Mouse (Mus musculus) gastrocnemius, postnatal 10 days (tissue): ENCODE measurements at regions not wholly inside any gene's neighbourhood (a gene's known extent, or its start where the extent isn't known, plus 50 kb on each side); places are given as distances from the start of the nearest gene placed in this dataset.
"Not testable (repeated sequence)": the region's sequence is repeated elsewhere in the genome, so short reads cannot be mapped to it uniquely, and the experiment has no call there.

Source experiments
- DNase-seq: peaks from one replicate; pipeline ENCODE4 v3.0.0; 2021; ENCODE audit warnings: mixed read lengths

GRCm38 (mm10) chr17:83044515-83044914 is 170.6 kb upstream of the Pkdcc start:
- no peak for DNase-seq

GRCm38 (mm10) chr17:83049972-83050535 is 165.0 kb upstream of the Pkdcc start:
- no peak for DNase-seq

GRCm38 (mm10) chr17:83050591-83051197 is 164.4 kb upstream of the Pkdcc start:
- no peak for DNase-seq

- no peak for DNase-seq
These were observed 162.4 kb upstream of the Pkdcc start for GRCm38 (mm10) chr17:83052613-83053140.

- DNase-seq, result no peak
These were observed 157.3 kb upstream of the Pkdcc start for GRCm38 (mm10) chr17:83057832-83058231.

GRCm38 (mm10) chr17:83061843-83062242 is 153.2 kb upstream of the Pkdcc start:
- no peak for DNase-seq

GRCm38 (mm10) chr17:83063848-83064247 is 151.2 kb upstream of the Pkdcc start:
- DNase-seq, result no peak

GRCm38 (mm10) chr17:83064376-83064775 is 150.7 kb upstream of the Pkdcc start:
- not testable (repeated sequence) for DNase-seq

GRCm38 (mm10) chr17:83069246-83069645 is 145.8 kb upstream of the Pkdcc start:
- no peak for DNase-seq

- no peak for DNase-seq
These were observed 143.3 kb upstream of the Pkdcc start for GRCm38 (mm10) chr17:83071746-83072145.

GRCm38 (mm10) chr17:83072175-83072574 is 142.9 kb upstream of the Pkdcc start:
- no peak for DNase-seq

GRCm38 (mm10) chr17:83074893-83075292 is 140.2 kb upstream of the Pkdcc start:
- no peak for DNase-seq

- no peak for DNase-seq
These were observed 137.1 kb upstream of the Pkdcc start for GRCm38 (mm10) chr17:83077737-83078600.

- no peak for DNase-seq
These were observed 136.3 kb upstream of the Pkdcc start for GRCm38 (mm10) chr17:83078601-83079360.

- no peak for DNase-seq
These were observed 135.8 kb upstream of the Pkdcc start for GRCm38 (mm10) chr17:83079361-83079685.

GRCm38 (mm10) chr17:83081729-83082128 is 133.4 kb upstream of the Pkdcc start:
- DNase-seq, result no peak

GRCm38 (mm10) chr17:83083521-83083920 is 131.6 kb upstream of the Pkdcc start:
- DNase-seq, result no peak

GRCm38 (mm10) chr17:83085792-83086475 is 129.2 kb upstream of the Pkdcc start:
- DNase-seq, result no peak

- no peak for DNase-seq
These were observed 128.4 kb upstream of the Pkdcc start for GRCm38 (mm10) chr17:83086703-83087102.

- DNase-seq, result no peak
These were observed 126.6 kb upstream of the Pkdcc start for GRCm38 (mm10) chr17:83088471-83088870.

- no peak for DNase-seq
These were observed 125.0 kb upstream of the Pkdcc start for GRCm38 (mm10) chr17:83089856-83090692.
